ENCODE assay signal across 33 mouse cellular contexts in the genomic region with DNA sequence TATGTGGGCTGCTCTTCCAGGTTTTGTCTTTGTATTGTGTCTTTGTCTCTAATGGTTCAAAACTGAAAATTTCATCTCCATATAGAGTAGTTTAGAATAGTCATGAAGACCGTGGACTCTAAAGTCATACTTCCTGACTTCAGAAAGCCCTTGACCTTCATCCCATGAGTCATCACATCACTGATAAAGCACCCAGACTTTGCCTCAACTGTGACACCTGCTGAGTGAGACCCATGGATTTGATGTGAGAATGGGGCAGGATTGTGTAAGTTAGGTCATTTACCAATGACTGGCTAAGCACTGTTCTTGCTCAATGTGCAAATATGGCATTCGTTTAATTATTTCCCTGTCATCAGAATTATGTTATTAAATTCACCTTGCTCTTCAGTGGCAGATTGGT.
"Had no signal": no experiment of that assay in that cellular context is flagged by ENCODE, and none has a peak within 500 bp of the region (broad histone marks: within the 10 kb centered on the region; RNA-seq: fewer than 3 reads in every experiment).

No protein-coding gene starts in this region.

- H3K4me3 ChIP-seq: heart, embryonic 10.5 days; heart, embryonic 12.5 days; heart, embryonic 13.5 days; heart, embryonic 15.5 days; hindbrain, embryonic 10.5 days; hindbrain, embryonic 12.5 days; hindbrain, embryonic 13.5 days; hindbrain, embryonic 15.5 days; kidney, embryonic 15.5 days; layer of hippocampus, adult 2 months; left cerebral cortex, adult 2 months had no signal

- ATAC-seq: hindbrain, embryonic 16.5 days; hindbrain, postnatal 0 days; inflammation-experienced regulatory T-cells, adult 6 months had no signal

- H3K9me3 ChIP-seq: heart, embryonic 10.5 days; heart, embryonic 12.5 days; heart, embryonic 13.5 days; heart, embryonic 15.5 days; hindbrain, embryonic 10.5 days; hindbrain, embryonic 12.5 days; hindbrain, embryonic 13.5 days; hindbrain, embryonic 15.5 days; kidney, embryonic 15.5 days had no signal

- H3K27me3 ChIP-seq: heart, embryonic 12.5 days; heart, embryonic 13.5 days; heart, embryonic 15.5 days; hindbrain, embryonic 12.5 days; hindbrain, embryonic 13.5 days; hindbrain, embryonic 15.5 days; kidney, embryonic 15.5 days had no signal

- H3K36me3 ChIP-seq: heart, embryonic 10.5 days; heart, embryonic 12.5 days; heart, embryonic 13.5 days; heart, embryonic 15.5 days; hindbrain, embryonic 10.5 days; hindbrain, embryonic 12.5 days; hindbrain, embryonic 13.5 days; hindbrain, embryonic 15.5 days; kidney, embryonic 15.5 days had no signal

- H3K4me2 ChIP-seq: heart, embryonic 11.5 days; heart, embryonic 12.5 days; heart, embryonic 13.5 days; heart, embryonic 15.5 days; hindbrain, embryonic 12.5 days; hindbrain, embryonic 13.5 days; hindbrain, embryonic 14.5 days; hindbrain, embryonic 15.5 days; kidney, embryonic 15.5 days had no signal

- H3K9ac ChIP-seq: heart, embryonic 12.5 days; heart, embryonic 13.5 days; heart, embryonic 15.5 days; hindbrain, embryonic 12.5 days; hindbrain, embryonic 13.5 days; hindbrain, embryonic 14.5 days; hindbrain, embryonic 15.5 days; kidney, embryonic 15.5 days had no signal

- DNase-seq: heart, postnatal 10 days; heart, postnatal 14 days; heart, postnatal 36 days; heart, postnatal 4 days; kidney, adult 11 months; kidney, adult 18-20 months; kidney, adult 2 months; kidney, adult 8-10 months; kidney, adult 9 months; kidney, postnatal 10 days; kidney, postnatal 14 days; kidney, postnatal 25 days; kidney, postnatal 36 days; kidney, postnatal 4 days; layer of hippocampus, adult 9-11 months; layer of hippocampus, postnatal 36 days had no signal

- H3K4me1 ChIP-seq: heart, embryonic 15.5 days; hindbrain, embryonic 12.5 days; hindbrain, embryonic 13.5 days; hindbrain, embryonic 15.5 days; kidney, embryonic 15.5 days had no signal

- H3K27ac ChIP-seq: heart, embryonic 10.5 days; heart, embryonic 13.5 days; heart, embryonic 15.5 days; hindbrain, embryonic 10.5 days; hindbrain, embryonic 12.5 days; hindbrain, embryonic 13.5 days; hindbrain, embryonic 14.5 days; hindbrain, embryonic 15.5 days; hindbrain, postnatal 0 days; kidney, embryonic 15.5 days; kidney, postnatal 0 days; layer of hippocampus, adult 2 months; left cerebral cortex, adult 2 months had no signal
